Mouse (Mus musculus) MEL (cell line): ENCODE results near the gene Arf6. TPM values are rescaled to one million over a fixed set of nuclear protein-coding genes. Genes with fewer than 3 reads are reported as not detected.
"Not testable (repeated sequence)": the region's sequence is repeated elsewhere in the genome, so short reads cannot be mapped to it uniquely, and the experiment has no call there.

Experiments
- DNase-seq: peaks from one replicate; pipeline ENCODE4 v3.0.0; 2011; ENCODE audit warnings: low read depth, low spot score
- H3K27ac ChIP-seq: 2 replicates; pipeline ENCODE4 v1.5.1; 2012; ENCODE audit warnings: low read depth, mild to moderate bottlenecking, control low read depth, low read length, moderate library complexity; ENCODE audit not compliant: control insufficient read depth
- H3K27me3 ChIP-seq, 2 experiments: fragments of 150-350 bp in 1 of 2; sonication (generic) in 1 of 2; 2 replicates each; pipeline ENCODE4 v1.6.1; 2012; ENCODE audit warnings: low read length in 2 of 2, mild to moderate bottlenecking in 2 of 2, improper control_type of control experiment in 1 of 2, moderate library complexity in 1 of 2; ENCODE audit not compliant: insufficient read depth in 2 of 2, control insufficient read depth in 1 of 2
- H3K36me3 ChIP-seq, 2 experiments: 2 replicates each; pipeline ENCODE4 v1.6.1; 2012 to 2014; ENCODE audit warnings: low read length in 2 of 2, improper control_type of control experiment in 1 of 2, inconsistent platforms in 1 of 2, mild to moderate bottlenecking in 1 of 2; ENCODE audit not compliant: insufficient read depth in 2 of 2, control insufficient read depth in 1 of 2
- H3K4me1 ChIP-seq, 2 experiments: fragments of 150-350 bp in 1 of 2; sonication (generic) in 1 of 2; 2 replicates each; pipeline ENCODE4 v1.6.1; 2012; ENCODE audit warnings: low read length in 2 of 2, improper control_type of control experiment in 1 of 2, mild to moderate bottlenecking in 1 of 2; ENCODE audit not compliant: insufficient read depth in 2 of 2, control insufficient read depth in 1 of 2
- H3K4me3 ChIP-seq, 2 experiments: fragments of 150-350 bp in 1 of 2; sonication (generic) in 1 of 2; 2 replicates each; pipeline ENCODE4 v1.5.1; 2012; ENCODE audit warnings: low read depth in 2 of 2, low read length in 2 of 2, mild to moderate bottlenecking in 2 of 2, moderate library complexity in 2 of 2, control low read depth in 1 of 2, improper control_type of control experiment in 1 of 2; ENCODE audit not compliant: control insufficient read depth in 1 of 2, insufficient read depth in 1 of 2
- H3K79me2 ChIP-seq: 2 replicates; pipeline ENCODE4 v1.6.1; 2012; ENCODE audit warnings: mild to moderate bottlenecking, low read length, moderate library complexity; ENCODE audit not compliant: control insufficient read depth, poor library complexity, insufficient read depth
- H3K9ac ChIP-seq: 2 replicates; pipeline ENCODE4 v1.6.1; 2012; ENCODE audit warnings: low read depth, mild to moderate bottlenecking, control low read depth, low read length, moderate library complexity; ENCODE audit not compliant: control insufficient read depth, poor library complexity, severe bottlenecking
- H3K9me3 ChIP-seq: fragments of 150-350 bp; sonication (generic); replicated peaks from 2 replicates; pipeline ENCODE4 v1.6.1; 2012; ENCODE audit warnings: mild to moderate bottlenecking, low read length, improper control_type of control experiment, moderate library complexity; ENCODE audit not compliant: insufficient read depth
- CHD1 ChIP-seq: IDR thresholded peaks from 2 replicates; pipeline ENCODE4 v1.6.1; 2012; ENCODE audit warnings: low read depth, mild to moderate bottlenecking, inconsistent platforms, low read length, improper control_type of control experiment
- ELF1 ChIP-seq: IDR thresholded peaks from 2 replicates; pipeline ENCODE4 v1.6.1; 2014; ENCODE audit warnings: low read depth, mild to moderate bottlenecking, inconsistent platforms, low read length, improper control_type of control experiment, moderate library complexity
- ETS1 ChIP-seq: IDR thresholded peaks from 2 replicates; pipeline ENCODE4 v1.6.1; 2012; ENCODE audit warnings: low read depth, mild to moderate bottlenecking, inconsistent platforms, low read length, improper control_type of control experiment, moderate library complexity
- HCFC1 ChIP-seq: IDR thresholded peaks from 2 replicates; pipeline ENCODE4 v1.6.1; 2012; ENCODE audit warnings: low read depth, mild to moderate bottlenecking, inconsistent platforms, low read length, improper control_type of control experiment, moderate library complexity
- JUND ChIP-seq: IDR thresholded peaks from 2 replicates; pipeline ENCODE4 v1.6.1; 2011; ENCODE audit warnings: low read depth, mild to moderate bottlenecking, improper control_type of control experiment, low read length
- KAT2A ChIP-seq: conservative IDR thresholded peaks from 2 replicates; pipeline ENCODE4 v1.6.1; 2012; ENCODE audit warnings: low read depth, low read length, improper control_type of control experiment, inconsistent platforms
- MAX ChIP-seq: IDR thresholded peaks from 2 replicates; pipeline ENCODE4 v1.6.1; 2011; ENCODE audit warnings: low read length, improper control_type of control experiment
- MAZ ChIP-seq: IDR thresholded peaks from 2 replicates; pipeline ENCODE4 v1.6.1; 2012; ENCODE audit warnings: low read depth, mild to moderate bottlenecking, inconsistent platforms, low read length, improper control_type of control experiment
- MYC ChIP-seq: IDR thresholded peaks from 2 replicates; pipeline ENCODE4 v1.6.1; 2011; ENCODE audit warnings: low read depth, mild to moderate bottlenecking, low read length, improper control_type of control experiment, moderate library complexity
- NELFE ChIP-seq: IDR thresholded peaks from 2 replicates; pipeline ENCODE4 v1.6.1; 2011; ENCODE audit warnings: low read depth, low read length, improper control_type of control experiment
- POLR2A ChIP-seq, 2 experiments: IDR thresholded peaks; 2 replicates each; pipeline ENCODE4 v1.6.1; 2011 to 2012; ENCODE audit warnings: low read length in 2 of 2, mild to moderate bottlenecking in 2 of 2, control low read depth in 1 of 2, improper control_type of control experiment in 1 of 2, low read depth in 1 of 2, moderate library complexity in 1 of 2; ENCODE audit not compliant: control insufficient read depth in 1 of 2, insufficient read depth in 1 of 2, poor library complexity in 1 of 2
- POLR2AphosphoS2 ChIP-seq: IDR thresholded peaks from 2 replicates; pipeline ENCODE4 v1.6.1; 2011; ENCODE audit warnings: low read length, improper control_type of control experiment
- SIN3A ChIP-seq: IDR thresholded peaks from 2 replicates; pipeline ENCODE4 v1.6.1; 2012; ENCODE audit warnings: low read length, improper control_type of control experiment, inconsistent platforms
- TBP ChIP-seq: IDR thresholded peaks from 2 replicates; pipeline ENCODE4 v1.8.0; 2011; ENCODE audit warnings: low read depth, low read length, improper control_type of control experiment
- TCF12 ChIP-seq: IDR thresholded peaks from 2 replicates; pipeline ENCODE4 v1.6.1; 2014; ENCODE audit warnings: low read depth, mild to moderate bottlenecking, inconsistent platforms, low read length, improper control_type of control experiment, moderate library complexity
- USF1 ChIP-seq: IDR thresholded peaks from 2 replicates; pipeline ENCODE4 v1.6.1; 2014; ENCODE audit warnings: low read depth, mild to moderate bottlenecking, inconsistent platforms, low read length, improper control_type of control experiment, moderate library complexity
- USF2 ChIP-seq, 2 experiments: IDR thresholded peaks; 2 replicates each; pipeline ENCODE4 v1.6.1; 2011 to 2012; ENCODE audit warnings: improper control_type of control experiment in 2 of 2, low read length in 2 of 2, borderline replicate concordance in 1 of 2, inconsistent platforms in 1 of 2, low read depth in 1 of 2, mild to moderate bottlenecking in 1 of 2; ENCODE audit not compliant: insufficient read depth in 1 of 2
- ZMIZ1 ChIP-seq: IDR thresholded peaks from 2 replicates; pipeline ENCODE4 v1.6.1; 2012; ENCODE audit warnings: low read depth, mild to moderate bottlenecking, inconsistent platforms, low read length, improper control_type of control experiment, moderate library complexity
- polyA plus RNA-seq, 2 experiments: library from polyadenylated mRNA; stranded (reverse) in 1 of 2; unstranded in 1 of 2; fragments of >175 nt in 1 of 2; fragments of >200 nt in 1 of 2; gene quantifications; 2 replicates each; pipeline versions ENCODE4 v1.2.1 to v1.2.4; 2012; ENCODE audit warnings: low replicate concordance in 2 of 2, low read depth in 1 of 2; ENCODE audit not compliant: insufficient read length in 2 of 2, insufficient read depth in 1 of 2, missing spikeins in 1 of 2
- total RNA-seq: library from RNA; depleted of rRNA; stranded (reverse); fragments of 300-350 nt; gene quantifications from 2 replicates; pipeline ENCODE4 v1.2.3, GENCODE M21; 2012

Arf6 gene
- total and polyA plus RNA-seq, 3 experiments, result 140 to 192 (median 181) TPM

GRCm38 (mm10) chr12:69360997-69361899 is 10.7 kb upstream of the Arf6 start:
- Histone ChIP-seq H3K9ac (peak overlapping the region; percentile 91), H3K36me3 (peaks cover 0 to 14% of the 10 kb centered on the region in 2 experiments; a peak in 2 of 4 replicates), H3K79me2 (peaks cover 11% of the 10 kb centered on the region), H3K27ac (peak overlapping the region; percentile 99), H3K4me3 (peak overlapping the region; percentile 77 to 93)
- H3K27me3 ChIP-seq, H3K9me3 ChIP-seq, H3K4me1 ChIP-seq: not testable (repeated sequence)
- DNase-seq, result peak; percentile 97
- peak; percentile 64; the same call in 1 of the 2 replicates for TF ChIP-seq HCFC1
- TF ChIP-seq SIN3A, result peak; percentile 74
- 0 out of 2 replicates have a peak, but pooled peaks have one; percentile 31 for TF ChIP-seq MAZ
- TF ChIP-seq TBP, result peak; percentile 98
- TF ChIP-seq KAT2A, result peak; percentile 55; the same call in 1 of the 2 replicates
- peak; percentile 96 for TF ChIP-seq NELFE
- TF ChIP-seq POLR2AphosphoS2, result peak; percentile 88
- TF ChIP-seq POLR2A (IDR thresholded peaks at IDR 0.05; ENCODE audit: control insufficient read depth in 1 of 2, insufficient read depth in 1 of 2, low read depth in 1 of 2, low read length in 2 of 2, poor library complexity in 1 of 2), result peak; percentile 45 to 97; a peak in 2 of 4 replicates
- peak; percentile 59; the same call in 1 of the 2 replicates for TF ChIP-seq TCF12
- TF ChIP-seq MYC, result peak; percentile 72; the same call in 1 of the 2 replicates
- peak; percentile 74; the same call in 1 of the 2 replicates for TF ChIP-seq MAX
- TF ChIP-seq ELF1, result 0 out of 2 replicates have a peak, but pooled peaks have one; percentile 4
- peak; percentile 24; the same call in 1 of the 2 replicates for TF ChIP-seq ETS1
- peak; percentile 95 for TF ChIP-seq ZMIZ1

- Histone ChIP-seq H3K27me3 (no peaks in the 10 kb centered on the region), H3K4me1 (peaks cover 0 to 5% of the 10 kb centered on the region in 2 experiments; a peak in 1 of 4 replicates), H3K4me3 (peak overlapping the region; percentile 77 to 93), H3K9me3 (no peaks in the 10 kb centered on the region), H3K9ac (peak overlapping the region; percentile 91), H3K27ac (peak overlapping the region; percentile 99), H3K79me2 (peaks cover 5% of the 10 kb centered on the region), H3K36me3 (peaks cover 0 to 14% of the 10 kb centered on the region in 2 experiments; a peak in 2 of 4 replicates)
- TF ChIP-seq USF1 (no peak), USF2 (IDR thresholded peaks at IDR 0.05; ENCODE audit: borderline replicate concordance in 1 of 2, insufficient read depth in 1 of 2, low read depth in 1 of 2, low read length in 2 of 2) (no peak), CHD1 (0 out of 2 replicates have a peak, but pooled peaks have one; percentile 58), JUND (no peak), SIN3A (peak; percentile 47; the same call in 1 of the 2 replicates), TCF12 (no peak), TBP (no peak)
- no peak for DNase-seq
Measured at GRCm38 (mm10) chr12:69361919-69362318, 10.0 kb upstream of the Arf6 start.
